Mouse (Mus musculus): ENCODE measurements at regions not wholly inside any gene's neighbourhood (a gene's known extent, or its start where the extent isn't known, plus 50 kb on each side); places are given as distances from the start of the nearest gene placed in this dataset.

DNA sequence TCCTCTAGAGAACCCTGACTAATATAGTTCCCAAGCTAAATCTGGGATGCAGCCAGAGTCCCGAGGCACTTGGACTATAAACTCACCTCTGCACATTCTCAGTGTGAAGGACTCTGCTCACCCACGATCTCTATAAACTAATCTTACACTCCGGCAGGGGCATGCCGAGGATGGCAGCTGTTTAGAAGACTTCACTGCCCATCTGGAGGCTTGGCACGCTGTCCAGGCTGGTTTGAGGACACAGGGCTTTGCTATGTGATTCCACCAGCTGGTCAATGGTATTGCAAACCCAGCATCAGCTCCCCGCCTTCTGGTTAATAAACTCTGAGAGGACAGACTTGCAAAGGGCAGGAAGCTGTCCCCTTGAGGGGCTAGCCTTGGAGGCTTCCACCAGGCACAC, 153.3 kb upstream of the Irx3 start:
- Histone ChIP-seq H3K36me3 (ENCODE audit: control insufficient read depth, insufficient read depth, low read length) (no peaks in the 10 kb centered on the region), H3K27me3 (replicated peaks; ENCODE audit: control insufficient read depth, insufficient read depth, low read length) (no peaks in the 10 kb centered on the region), H3K4me3 (ENCODE audit: insufficient read depth, low read depth, low read length) (no peak overlapping the region), H3K4me1 (ENCODE audit: control insufficient read depth, insufficient read depth, low read length) (no peaks in the 10 kb centered on the region), H3K27ac (ENCODE audit: insufficient read depth, low read depth, low read length) (no peak overlapping the region)
- TF ChIP-seq POLR2A (IDR thresholded peaks at IDR 0.05; ENCODE audit: low read depth, low read length) = no peak
- WGBS = 58% methylated on average over 6 of the region's 6 CpGs
- no peak for DNase-seq

DNA sequence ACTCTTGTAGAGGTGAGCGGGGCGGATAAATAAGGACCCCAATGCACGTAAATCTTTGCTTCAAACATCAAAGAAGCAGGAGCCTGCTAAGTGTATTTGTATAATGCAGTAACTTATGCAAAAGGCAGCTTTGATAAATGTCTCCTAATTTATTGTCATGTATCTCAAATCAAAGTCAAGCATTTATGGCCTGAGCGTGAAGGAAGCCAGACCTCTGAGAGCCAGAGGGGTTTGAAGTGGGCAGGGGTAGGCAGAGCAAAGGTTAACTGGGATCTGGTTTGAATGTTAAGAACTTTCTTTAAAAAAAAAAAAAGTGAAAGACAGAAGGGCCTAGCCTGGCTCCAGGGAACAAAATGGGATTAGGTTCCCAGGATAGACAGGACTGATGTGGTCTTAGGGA, 151.1 kb upstream of the Irx3 start:
- Histone ChIP-seq H3K27ac (ENCODE audit: insufficient read depth, low read depth, low read length) (no peak overlapping the region), H3K4me1 (ENCODE audit: control insufficient read depth, insufficient read depth, low read length) (no peaks in the 10 kb centered on the region), H3K27me3 (replicated peaks; ENCODE audit: control insufficient read depth, insufficient read depth, low read length) (no peaks in the 10 kb centered on the region), H3K4me3 (ENCODE audit: insufficient read depth, low read depth, low read length) (no peak overlapping the region), H3K36me3 (ENCODE audit: control insufficient read depth, insufficient read depth, low read length) (no peaks in the 10 kb centered on the region)
- WGBS = 88% methylated on average over 4 of the region's 4 CpGs
- TF ChIP-seq POLR2A (IDR thresholded peaks at IDR 0.05; ENCODE audit: low read depth, low read length) (no peak), CTCF (conservative IDR thresholded peaks at IDR 0.05; ENCODE audit: insufficient read depth, insufficient read length, low read depth, low read length) (no peak)
- no peak for DNase-seq

DNA sequence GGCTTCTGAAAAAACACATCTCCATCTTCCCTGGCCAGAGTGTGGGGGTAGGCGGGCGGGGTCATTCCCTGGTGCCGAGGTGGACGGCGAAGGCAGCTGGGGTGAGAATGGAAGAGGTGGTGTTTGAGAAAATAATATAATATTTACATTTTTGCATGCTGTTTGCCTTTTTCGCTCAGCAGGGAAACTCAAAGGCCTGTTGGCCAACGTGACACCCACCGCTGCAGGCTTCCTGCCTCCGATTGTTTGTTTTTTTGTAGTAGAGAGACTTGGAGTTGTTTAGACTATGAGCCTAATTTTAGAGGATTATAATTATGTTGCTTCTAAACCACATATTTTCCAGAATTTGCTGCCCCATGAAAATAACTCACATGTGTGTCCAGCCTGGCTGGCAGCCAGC, 147.2 kb upstream of the Irx3 start:
- Histone ChIP-seq H3K27ac (ENCODE audit: insufficient read depth, low read depth, low read length) (no peak overlapping the region), H3K36me3 (ENCODE audit: control insufficient read depth, insufficient read depth, low read length) (no peaks in the 10 kb centered on the region), H3K4me3 (ENCODE audit: insufficient read depth, low read depth, low read length) (no peak overlapping the region), H3K27me3 (replicated peaks; ENCODE audit: control insufficient read depth, insufficient read depth, low read length) (no peaks in the 10 kb centered on the region), H3K4me1 (ENCODE audit: control insufficient read depth, insufficient read depth, low read length) (no peaks in the 10 kb centered on the region)
- TF ChIP-seq CTCF (conservative IDR thresholded peaks at IDR 0.05; ENCODE audit: insufficient read depth, insufficient read length, low read depth, low read length) (no peak), POLR2A (IDR thresholded peaks at IDR 0.05; ENCODE audit: low read depth, low read length) (no peak)
- no peak for DNase-seq
- WGBS = 67% methylated on average over 9 of the region's 9 CpGs

DNA sequence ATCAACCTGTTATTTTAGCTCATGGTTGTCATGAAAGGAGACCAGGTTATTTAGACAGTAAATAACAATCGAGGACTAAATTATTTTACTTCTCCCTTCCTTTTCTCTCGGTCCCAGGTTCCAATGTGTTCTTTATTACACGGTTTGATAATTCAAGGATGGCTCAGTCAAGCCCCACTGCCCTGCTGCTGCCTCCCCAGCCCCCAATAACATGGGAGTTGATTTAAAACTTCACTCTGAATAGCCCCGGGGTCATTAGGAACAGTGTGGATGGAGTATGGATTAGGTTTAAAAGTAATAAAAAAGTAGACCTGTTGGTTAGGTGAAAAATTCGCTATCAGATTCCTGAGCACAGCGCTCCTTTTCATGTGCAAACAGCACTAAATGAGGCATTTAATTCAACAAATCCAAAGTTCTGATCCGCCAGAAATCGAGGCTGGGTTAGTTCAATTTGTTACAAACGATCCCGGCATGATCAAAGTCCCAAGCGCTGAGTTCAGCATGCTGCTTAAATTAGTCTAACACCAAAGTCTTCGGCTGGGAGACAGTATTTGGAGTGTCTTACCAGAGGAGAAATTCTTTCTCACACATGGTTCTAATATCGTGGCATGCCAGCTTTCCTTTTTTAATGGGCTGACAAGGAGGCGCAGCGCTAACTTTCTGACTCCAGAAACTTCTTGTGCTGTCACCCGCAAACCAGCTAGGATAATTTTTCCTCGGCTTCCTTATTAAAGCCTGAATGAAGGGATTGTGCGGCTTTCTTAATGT, 146.5 kb upstream of the Irx3 start:
- Histone ChIP-seq H3K36me3 (ENCODE audit: control insufficient read depth, insufficient read depth, low read length) (no peaks in the 10 kb centered on the region), H3K27me3 (replicated peaks; ENCODE audit: control insufficient read depth, insufficient read depth, low read length) (no peaks in the 10 kb centered on the region), H3K4me1 (ENCODE audit: control insufficient read depth, insufficient read depth, low read length) (no peaks in the 10 kb centered on the region), H3K27ac (ENCODE audit: insufficient read depth, low read depth, low read length) (no peak overlapping the region), H3K4me3 (ENCODE audit: insufficient read depth, low read depth, low read length) (no peak overlapping the region)
- 30% methylated on average over 18 of the region's 18 CpGs for WGBS
- peak; percentile 44 for DNase-seq
- TF ChIP-seq CTCF (conservative IDR thresholded peaks at IDR 0.05; ENCODE audit: insufficient read depth, insufficient read length, low read depth, low read length) (no peak), POLR2A (IDR thresholded peaks at IDR 0.05; ENCODE audit: low read depth, low read length) (no peak)

DNA sequence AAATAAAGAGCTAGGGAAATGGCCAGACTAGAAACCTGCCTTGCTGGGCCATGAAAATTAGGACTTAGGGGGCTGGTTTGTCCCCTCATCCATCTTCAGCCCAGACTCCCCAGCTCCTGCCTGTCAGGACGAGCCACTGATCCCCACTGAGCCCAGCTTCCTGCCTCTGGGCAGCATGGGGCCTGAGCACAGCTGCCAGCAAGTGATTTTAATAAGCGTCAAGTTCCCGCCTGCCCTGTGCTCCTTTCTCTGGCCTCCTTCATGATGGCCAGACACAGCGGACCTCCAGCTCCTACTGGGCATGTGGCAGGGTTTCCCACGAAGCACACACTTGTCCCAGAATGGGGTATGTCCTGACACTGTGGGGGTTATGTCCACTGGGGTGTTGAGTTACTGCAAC, 139.1 kb upstream of the Irx3 start:
- Histone ChIP-seq H3K27ac (ENCODE audit: insufficient read depth, low read depth, low read length) (no peak overlapping the region), H3K27me3 (replicated peaks; ENCODE audit: control insufficient read depth, insufficient read depth, low read length) (no peaks in the 10 kb centered on the region), H3K4me3 (ENCODE audit: insufficient read depth, low read depth, low read length) (no peak overlapping the region), H3K4me1 (ENCODE audit: control insufficient read depth, insufficient read depth, low read length) (no peaks in the 10 kb centered on the region), H3K36me3 (ENCODE audit: control insufficient read depth, insufficient read depth, low read length) (no peaks in the 10 kb centered on the region)
- 71% methylated on average over 5 of the region's 5 CpGs for WGBS
- DNase-seq = no peak
- no peak for TF ChIP-seq CTCF (conservative IDR thresholded peaks at IDR 0.05; ENCODE audit: insufficient read depth, insufficient read length, low read depth, low read length)
- no peak for TF ChIP-seq POLR2A (IDR thresholded peaks at IDR 0.05; ENCODE audit: low read depth, low read length)

DNA sequence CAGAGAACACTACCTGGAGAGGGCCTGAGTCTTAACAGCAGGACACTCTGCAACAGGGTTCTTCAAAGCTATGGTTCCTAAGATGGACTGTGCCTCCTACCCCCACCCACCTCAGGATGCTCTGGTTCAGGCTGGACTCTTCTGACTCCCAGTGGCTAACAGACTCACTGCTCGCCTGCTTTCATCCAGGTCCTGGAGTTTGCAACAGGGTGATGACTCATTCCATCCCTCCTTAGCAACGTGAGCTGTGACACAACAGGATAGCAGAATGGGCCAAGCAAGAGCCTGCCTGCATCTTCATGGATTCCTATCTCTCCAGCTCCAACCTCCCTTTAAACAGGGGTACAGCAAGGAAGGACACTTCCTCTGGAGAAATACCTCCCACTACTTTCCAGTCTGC, 135.4 kb upstream of the Irx3 start:
- TF ChIP-seq CTCF (conservative IDR thresholded peaks at IDR 0.05; ENCODE audit: insufficient read depth, insufficient read length, low read depth, low read length) (no peak), POLR2A (IDR thresholded peaks at IDR 0.05; ENCODE audit: low read depth, low read length) (no peak)
- DNase-seq = no peak
- H3K27me3 ChIP-seq (replicated peaks; ENCODE audit: control insufficient read depth, insufficient read depth, low read length) = no peaks in the 10 kb centered on the region
- no peaks in the 10 kb centered on the region for H3K36me3 ChIP-seq (ENCODE audit: control insufficient read depth, insufficient read depth, low read length)
- H3K4me1 ChIP-seq (ENCODE audit: control insufficient read depth, insufficient read depth, low read length) = no peaks in the 10 kb centered on the region
- no peak overlapping the region for H3K4me3 ChIP-seq (ENCODE audit: insufficient read depth, low read depth, low read length)
- WGBS = 47% methylated on average over 2 of the region's 2 CpGs
- H3K27ac ChIP-seq (ENCODE audit: insufficient read depth, low read depth, low read length) = no peak overlapping the region

DNA sequence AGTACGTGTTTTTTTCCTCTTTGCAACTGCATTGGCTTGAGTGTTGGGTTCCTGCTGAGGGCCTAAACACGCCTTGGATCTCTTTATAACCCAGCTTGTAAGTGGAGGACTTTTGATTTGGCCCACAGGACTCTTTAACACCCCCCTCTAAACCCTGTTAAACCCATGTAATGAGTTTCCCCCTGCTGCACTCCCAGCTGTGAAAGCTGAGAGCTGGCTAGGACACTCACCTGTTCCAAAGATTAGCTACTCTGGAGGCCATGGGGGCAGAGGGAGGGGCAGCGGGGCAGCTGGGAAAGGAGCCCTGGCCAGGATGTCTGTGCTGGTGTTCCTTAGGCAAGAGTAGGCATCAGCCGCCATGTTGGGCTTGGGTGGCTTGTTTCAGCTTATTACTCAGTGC, 128.7 kb upstream of the Irx3 start:
- no peak overlapping the region for H3K4me3 ChIP-seq (ENCODE audit: insufficient read depth, low read depth, low read length)
- 92% methylated on average over 4 of the region's 4 CpGs for WGBS
- no peaks in the 10 kb centered on the region for H3K4me1 ChIP-seq (ENCODE audit: control insufficient read depth, insufficient read depth, low read length)
- no peak for DNase-seq
- no peaks in the 10 kb centered on the region for H3K27me3 ChIP-seq (replicated peaks; ENCODE audit: control insufficient read depth, insufficient read depth, low read length)
- TF ChIP-seq CTCF (conservative IDR thresholded peaks at IDR 0.05; ENCODE audit: insufficient read depth, insufficient read length, low read depth, low read length) = no peak
- TF ChIP-seq POLR2A (IDR thresholded peaks at IDR 0.05; ENCODE audit: low read depth, low read length) = no peak
- no peaks in the 10 kb centered on the region for H3K36me3 ChIP-seq (ENCODE audit: control insufficient read depth, insufficient read depth, low read length)
- no peak overlapping the region for H3K27ac ChIP-seq (ENCODE audit: insufficient read depth, low read depth, low read length)

Data from kidney, adult 2 months (tissue).